Mouse (Mus musculus) neutrophil, adult 5-6 weeks (primary cell): Measurements from ENCODE around the gene Slc38a6. TPM values are rescaled to one million over a fixed set of nuclear protein-coding genes. Genes with fewer than 3 reads are reported as not detected.
A peak's percentile ranks its signal among the peaks of the same experiment; 100 is the strongest.

ENCODE experiments used
- ATAC-seq: fragments of 151-379, 151-347 bp; 2 replicates; pipeline ENCODE4 v1.8.0; 2017; ENCODE audit warnings: mild to moderate bottlenecking, moderate TSS enrichment; ENCODE audit not compliant: insufficient number of reproducible peaks, poor library complexity, low FRiP score, severe bottlenecking; ENCODE audit errors: extremely low read depth
- total RNA-seq: library from RNA; stranded (forward); fragments of 200-1000 nt; gene quantifications from 2 replicates; pipeline ENCODE4 v1.2.3, GENCODE M21; 2017

Gene Slc38a6
- total RNA-seq, 1 experiment from 2014 or later, result 12.1 TPM

DNA sequence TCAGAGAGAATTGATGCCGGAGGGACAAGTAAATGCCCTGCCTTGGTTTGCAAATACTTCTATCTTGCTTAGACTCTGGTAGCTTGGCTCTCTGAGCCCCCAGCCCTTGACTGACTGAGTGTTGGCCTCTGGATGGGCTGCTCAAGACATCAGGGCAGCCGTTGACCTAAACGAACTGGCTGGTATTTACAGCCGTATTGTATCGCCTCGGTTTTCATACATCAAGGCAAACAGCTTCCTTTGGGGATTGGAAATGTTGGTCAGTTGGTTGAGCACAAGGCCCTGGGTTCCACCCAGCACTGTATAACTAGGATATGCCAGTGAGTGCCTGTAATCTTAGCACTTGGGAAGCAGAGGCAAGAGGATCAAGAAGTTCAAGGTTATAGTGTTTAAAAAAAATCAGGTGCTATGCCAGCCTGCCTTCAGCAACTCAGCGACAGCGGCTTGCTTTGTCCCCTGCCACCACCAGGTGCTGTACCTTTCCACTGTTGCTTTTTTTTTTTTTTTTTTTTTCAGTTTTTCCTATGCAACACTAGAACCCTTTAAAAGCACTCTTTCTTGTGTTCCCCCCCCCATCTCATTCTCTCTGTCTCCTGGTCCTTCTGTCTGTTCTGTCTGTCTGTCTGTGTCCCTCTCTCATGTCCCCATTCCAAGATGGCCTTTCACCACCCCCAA is 94.2 kb downstream of the Slc38a6 start:
- ATAC-seq, result no peak

DNA sequence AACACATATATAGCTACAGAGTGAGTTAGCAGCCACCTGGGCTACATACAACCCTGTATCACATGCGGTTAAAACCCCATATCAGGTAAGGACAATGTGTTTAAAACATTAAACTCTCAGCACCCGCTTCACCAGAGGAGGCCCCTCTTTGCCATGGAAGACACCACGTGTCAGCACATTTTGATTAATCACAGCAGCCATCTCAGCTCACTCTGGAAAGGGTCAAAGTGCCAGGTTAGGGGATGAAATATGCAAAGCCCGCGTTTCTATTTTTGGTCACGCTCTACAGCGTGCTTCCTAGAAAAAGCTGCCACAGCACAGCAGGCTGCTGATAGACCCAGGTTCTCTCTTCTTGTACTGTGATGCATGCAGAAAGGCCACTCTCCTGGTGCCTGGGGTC is 94.9 kb downstream of the Slc38a6 start:
- ATAC-seq, result no peak

DNA sequence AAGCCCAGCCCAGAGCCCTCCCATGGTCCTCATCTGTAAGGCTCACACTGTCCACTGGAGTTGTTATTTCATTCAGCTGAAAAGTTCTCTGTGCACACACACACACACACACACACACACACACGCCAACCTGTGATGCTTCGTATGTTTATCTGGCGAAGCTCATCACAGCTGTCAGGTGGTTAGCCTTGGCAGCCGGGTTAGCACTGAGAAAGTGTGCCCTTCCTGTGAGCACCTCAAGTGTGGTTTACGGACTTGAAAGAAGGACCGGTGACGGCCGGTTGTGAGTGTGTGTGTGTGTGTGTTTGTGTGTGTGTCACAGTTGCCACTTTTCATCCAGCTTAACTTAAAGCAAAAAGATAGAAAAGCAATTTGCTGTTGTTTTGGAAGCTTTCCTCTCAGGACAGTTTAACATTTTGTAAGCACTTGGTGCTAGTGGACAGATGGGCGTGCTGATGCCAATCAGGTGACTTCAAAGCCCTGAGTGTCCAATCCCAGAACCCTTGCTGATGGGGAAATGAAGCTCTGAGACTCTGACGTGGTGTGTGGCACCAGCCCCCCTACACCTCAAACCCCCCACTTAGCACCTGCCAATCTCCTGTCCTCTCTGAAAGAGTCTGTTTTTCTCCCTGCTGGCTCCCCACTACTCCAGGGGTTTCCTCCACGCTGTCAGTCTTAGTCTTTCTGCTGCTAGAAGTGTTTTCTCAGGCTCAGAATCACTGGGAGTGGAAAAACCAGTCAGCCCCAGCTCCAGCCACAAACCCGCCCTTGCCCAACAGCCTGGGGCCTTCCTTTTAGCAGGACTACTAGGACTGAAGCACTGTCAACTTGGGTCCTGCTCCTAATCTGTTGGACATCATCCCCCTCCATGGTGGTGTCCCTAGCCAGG is 96.0 kb downstream of the Slc38a6 start:
- ATAC-seq, result peak; percentile 20; the same call in 1 of the 2 replicates

DNA sequence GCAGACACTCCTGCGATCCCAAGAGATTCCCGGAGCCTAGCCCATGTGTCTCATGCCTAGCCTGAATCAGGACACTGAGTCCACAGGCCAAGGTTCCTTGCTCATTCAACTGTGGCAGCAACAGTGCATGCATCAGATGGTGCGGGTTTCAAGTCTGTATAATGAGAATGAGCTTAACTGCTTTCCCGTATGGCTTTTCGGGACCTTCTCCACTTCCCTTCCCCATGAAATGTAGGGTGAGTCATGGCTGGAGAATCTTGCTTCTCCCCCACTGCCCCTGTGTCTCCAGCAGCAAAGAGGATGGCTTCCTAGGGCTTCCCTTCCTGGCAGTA is 96.6 kb downstream of the Slc38a6 start:
- no peak for ATAC-seq

DNA sequence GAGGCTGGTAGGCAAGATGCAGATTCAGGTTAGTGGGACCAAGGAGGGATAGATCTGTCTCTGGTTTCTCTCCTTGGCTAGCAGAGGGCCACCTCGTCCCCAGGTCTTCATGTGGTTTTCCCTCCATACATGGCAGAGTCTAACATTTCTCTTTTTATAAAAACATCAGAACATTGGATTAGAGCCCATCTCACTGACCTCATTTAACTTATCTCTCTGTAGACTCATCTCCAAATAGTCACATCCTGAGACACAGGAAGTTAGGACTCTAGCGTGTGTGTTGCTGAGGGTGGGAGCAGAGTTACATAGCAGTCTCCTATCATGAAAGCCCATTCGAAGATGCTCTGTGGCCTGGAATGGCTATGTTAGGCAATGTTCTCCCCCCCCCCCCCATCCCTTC is 97.3 kb downstream of the Slc38a6 start:
- no peak for ATAC-seq

DNA sequence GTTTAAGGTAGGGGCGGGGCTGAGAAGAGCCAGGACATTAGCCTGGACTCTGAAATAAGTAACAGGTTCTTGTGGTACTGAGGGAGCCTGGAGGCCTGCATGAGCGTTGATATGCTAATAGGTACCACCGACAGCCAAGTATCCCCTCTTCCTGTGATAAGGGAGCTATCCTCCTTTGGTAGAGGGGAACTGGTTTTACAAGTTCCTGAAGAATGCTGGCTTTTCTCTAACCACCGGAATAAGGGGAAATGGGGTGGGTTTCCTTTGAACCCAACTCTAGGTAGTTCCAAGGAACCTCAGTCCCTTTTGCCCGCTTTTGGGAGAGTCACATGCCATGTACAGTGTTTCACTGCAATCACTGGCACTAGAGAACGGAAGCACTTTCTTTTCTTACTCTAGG is 98.2 kb downstream of the Slc38a6 start:
- ATAC-seq, result no peak

DNA sequence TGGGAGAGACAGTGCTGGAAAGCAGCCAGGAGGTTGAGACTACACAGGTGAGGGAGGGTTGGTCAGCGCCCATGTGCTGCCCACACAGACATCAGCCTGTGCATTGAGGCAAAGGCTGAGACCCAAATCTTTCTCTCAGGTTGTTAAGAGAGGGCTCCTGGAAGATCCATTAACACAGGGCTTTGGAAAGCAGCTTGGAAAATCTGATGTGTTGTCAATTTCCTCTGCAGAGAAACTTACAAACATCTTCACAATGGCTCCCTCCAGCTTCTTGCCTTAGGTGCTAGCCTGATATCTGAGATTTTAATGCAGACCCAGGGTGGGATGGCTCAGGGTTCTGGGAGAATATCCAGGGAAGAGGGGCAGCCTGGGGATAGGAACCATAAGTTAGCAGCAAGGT is 105.9 kb downstream of the Slc38a6 start:
- ATAC-seq, result no peak

DNA sequence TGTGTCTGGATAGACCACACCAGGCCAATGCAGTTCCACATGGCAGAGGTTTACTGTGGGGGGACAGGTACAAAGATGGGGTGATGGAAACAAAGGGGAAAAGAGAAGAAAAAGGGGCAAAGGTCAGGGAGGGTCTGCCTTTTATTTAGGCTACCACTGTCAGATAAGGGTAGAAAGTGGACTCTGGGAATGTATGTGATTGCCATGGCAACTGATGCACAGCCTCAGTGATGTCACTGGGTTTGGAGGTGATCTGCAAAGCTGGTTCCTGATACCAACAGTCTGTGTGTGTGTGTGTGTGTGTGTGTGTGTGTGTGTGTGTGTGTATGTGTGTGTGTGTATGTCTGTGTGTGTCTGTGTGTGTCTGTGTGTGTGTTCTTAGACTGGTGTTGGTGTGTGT is 106.4 kb downstream of the Slc38a6 start:
- ATAC-seq, result no peak

DNA sequence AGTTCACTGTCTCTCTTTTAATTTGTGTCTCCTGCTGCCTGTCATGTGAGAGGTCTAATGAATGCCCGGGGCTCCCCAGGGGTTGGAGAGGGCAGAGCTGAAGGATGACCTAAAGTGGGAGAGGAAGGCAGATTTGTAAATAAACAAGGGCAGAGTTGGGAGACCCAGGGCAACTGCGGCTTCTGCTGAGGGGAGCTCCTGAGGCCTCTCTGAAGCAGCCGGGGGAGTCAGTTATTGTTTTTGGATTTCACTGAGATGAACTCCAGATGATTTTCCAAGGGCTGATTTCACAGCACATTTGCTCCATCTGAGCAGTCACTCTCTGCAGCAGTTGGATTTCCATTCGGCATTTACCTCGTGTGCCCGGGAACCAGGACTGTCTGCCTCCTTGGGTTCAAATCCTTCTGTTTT is 107.3 kb downstream of the Slc38a6 start:
- no peak for ATAC-seq

DNA sequence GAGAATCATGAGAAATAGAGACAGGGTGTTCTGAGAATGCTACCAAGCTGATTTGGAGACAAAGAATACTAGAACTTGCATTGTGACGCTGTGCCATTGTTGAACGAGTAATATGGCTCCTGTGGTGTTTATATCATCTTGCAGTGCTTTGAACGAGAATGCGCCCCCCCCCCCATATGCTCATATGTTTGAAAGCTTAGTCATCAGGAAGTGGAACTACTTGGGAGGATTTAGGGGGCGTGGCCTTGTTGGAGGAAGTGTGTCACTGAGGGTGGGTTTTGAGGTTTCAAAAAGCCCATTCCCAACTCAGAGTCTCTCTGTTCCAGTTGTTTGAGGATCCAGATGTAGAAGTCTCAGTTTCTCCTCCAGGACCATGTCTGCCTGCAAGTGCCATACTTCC is 108.0 kb downstream of the Slc38a6 start:
- no peak for ATAC-seq

DNA sequence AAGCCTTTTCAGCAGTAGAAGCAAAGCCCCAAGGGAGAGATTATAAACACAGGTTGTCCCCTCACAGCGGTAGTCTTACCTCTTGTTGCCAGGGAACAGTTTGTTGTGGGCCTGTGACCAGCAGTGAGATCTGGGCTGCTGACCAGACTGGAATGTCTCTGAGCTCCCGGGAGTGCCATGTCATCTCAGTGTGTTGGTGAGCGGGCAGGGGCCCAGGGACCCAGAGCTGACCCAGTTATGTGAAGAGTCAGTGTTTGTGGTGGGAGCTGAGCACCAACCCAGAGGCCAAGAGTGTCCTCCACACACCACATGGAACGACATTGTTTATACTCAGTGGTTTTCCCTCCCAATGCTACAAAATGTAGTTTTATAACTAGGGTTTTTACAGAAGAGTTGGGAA is 112.8 kb downstream of the Slc38a6 start:
- ATAC-seq, result no peak

DNA sequence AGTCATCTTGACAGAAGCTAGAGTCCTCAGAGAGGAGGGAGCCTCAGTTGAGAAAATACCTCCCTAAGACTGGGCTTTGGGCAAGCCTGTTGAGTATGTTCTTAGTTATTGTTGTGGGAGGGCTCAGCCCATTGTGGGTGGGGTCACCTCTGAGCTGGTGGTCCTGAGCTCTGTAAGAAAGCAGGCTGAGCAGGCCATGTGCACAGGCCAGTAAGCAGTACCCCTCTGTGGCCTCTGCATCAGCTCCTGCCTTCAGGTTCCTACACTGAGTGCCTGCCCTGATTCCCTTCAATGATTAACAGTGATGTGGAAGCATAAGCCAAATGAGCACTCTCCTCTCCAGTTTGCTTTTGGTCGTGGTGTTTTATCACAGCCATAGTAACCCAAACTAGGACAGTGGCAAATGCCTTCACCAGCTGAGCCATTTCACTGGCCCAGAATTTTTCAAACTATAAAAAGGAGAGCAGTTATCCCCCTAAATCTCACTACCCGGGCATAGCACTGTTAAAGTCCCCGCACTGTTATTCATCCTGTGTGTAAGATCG is 114.0 kb downstream of the Slc38a6 start:
- no peak for ATAC-seq

DNA sequence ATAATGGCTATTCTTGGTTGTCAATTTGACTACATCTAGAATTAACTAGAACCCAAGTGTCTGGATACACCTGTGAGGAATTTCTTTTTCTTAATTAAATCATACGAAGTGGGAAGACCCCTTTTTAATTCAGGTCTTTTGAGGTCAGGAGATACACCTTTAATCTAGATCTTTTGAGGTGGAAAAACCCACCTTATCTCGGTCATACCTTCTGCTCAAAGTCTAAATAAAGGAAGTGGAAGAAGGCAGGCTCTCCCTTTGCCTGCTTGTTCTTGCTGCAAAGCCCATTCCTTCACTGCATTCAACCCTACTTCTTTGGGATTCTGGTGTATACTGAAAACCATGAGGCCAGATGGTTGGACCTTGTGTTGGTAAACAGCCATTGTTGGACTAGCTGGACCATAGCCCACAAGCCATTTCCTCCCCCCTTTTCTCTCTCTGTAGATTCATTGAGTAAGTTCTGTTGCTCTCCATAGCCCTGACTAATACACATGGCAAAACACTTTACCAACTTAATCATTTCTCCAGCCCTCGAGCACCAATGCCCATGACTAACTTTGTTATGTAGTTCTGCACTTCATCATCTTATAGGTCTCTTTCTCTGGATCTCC is 115.0 kb downstream of the Slc38a6 start:
- ATAC-seq, result no peak

DNA sequence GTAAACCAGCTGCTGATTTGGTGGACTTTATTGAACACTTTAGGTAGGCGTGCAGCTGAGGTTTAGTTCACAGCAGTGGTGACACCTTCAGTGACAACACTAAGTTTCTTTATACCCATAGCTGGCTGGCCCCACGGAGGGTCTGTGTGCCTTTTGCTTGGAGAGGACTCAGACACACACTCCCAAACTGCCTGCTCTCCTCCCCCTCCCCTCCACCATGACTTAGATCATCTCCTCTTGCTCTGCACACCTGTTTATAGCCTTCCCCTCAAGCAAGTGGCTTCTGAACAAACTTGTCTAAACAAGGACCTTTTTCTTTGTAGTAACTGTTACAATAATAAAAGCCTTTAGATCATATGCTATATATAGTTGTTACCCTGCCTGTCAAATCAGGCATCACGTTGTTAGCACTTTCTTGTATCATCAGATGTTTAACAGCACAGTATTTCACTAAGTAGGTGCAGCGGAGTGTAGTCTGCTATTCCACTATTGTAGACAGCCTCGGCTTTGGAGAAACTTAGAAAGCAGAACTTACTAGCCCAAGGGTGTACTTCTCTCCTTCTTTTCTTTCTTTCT is 115.6 kb downstream of the Slc38a6 start:
- no peak for ATAC-seq

DNA sequence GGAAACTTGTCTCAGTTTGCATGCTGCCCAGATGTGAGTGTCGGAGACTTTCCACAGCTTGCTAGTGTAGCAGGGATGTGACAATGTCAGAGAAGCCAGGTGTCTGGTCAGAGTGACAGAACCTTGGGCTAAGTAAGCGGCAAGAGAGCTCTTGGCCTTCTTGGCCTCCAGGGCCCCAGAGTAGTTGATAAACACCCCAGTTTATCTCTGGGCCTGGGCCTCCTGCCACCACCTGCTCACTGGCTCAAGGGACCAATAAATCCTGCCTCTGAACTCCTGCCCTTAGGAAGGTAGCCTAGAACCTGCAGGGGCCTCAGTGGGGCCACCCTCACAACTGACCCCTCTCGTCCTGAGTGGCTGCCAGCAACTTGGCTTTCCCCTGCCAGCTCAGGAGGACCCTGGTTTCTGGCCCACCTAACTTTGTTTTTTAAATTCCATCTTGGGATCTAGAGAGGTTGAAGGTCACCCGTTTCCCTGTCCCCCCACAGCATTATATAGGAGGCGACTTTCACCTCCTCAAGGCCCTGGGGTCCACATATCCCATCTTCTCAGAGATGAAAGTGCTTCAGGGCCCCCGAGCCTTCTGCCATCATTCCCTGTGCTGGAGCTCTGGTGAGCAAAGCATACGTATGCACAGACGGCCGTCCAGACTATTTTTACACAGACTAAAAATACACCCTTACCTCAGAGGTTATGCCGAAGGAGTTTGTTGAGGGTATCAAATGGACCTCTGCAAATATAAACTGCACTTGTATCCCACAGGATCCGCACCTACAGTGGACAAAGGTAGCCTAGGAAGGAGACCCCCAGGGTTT is 116.5 kb downstream of the Slc38a6 start:
- no peak for ATAC-seq
